Mouse (Mus musculus) c-Kit-negative CD71-positive TER-119-positive erythroid progenitor cells, embryonic 14.5 days (primary cell): ENCODE data around the gene Cfap52.

Experiments used
- DNase-seq: peaks from one replicate; pipeline ENCODE4 v3.0.0-alpha.2; 2013; ENCODE audit warnings: low read depth, low spot score

Cfap52 gene

DNA sequence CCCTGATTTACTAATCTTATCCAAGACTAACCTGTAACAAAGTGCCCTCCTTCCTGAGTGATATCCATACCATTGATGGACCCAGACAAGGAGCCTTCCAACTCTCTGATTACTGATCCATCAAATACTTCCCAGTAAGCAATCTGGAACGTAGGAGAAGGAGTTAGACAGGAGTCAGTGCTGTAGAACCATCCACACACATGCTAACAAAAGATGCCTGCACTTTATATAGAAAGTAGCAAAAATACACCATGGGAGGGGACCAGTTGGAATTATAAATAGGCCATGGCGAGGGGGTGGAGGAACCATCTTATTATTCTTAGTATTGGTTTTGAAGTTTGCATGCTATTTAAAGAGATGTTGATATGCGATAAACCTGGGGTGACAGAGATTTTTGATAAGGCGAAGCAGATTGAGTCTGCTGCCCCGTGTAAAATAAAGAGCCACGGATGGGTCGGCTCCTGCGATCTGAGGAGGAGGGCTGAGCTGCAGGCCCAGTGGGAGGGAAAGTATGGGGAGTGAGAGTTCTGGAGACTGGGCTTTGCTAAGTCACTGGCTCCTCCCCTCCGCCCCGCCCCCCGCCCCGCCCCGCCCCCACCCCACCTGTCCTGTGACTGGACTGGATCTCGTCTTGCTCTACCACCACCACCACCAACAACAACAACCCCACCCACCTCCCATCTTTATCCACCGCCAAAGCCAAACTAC lies 38.9 kb downstream of the Cfap52 start:
- no peak for DNase-seq

DNA sequence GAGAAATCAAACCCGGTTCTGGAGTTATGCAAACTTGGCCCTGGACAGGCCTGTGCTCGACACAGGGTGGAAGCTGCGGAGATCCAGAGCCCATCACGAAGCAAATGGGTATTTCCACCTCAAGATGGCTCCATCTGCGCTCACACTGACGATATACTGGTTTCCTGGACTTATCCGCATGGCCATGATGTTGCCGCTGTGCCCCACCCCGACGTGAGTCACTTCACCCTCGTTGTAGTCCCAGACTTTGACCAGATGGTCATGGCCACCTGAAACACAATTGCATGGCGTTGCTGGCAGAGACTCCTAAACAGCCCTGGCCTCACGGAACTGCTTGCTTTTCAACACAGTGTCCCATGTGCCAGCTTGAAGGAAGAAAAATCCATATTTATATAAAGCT lies 40.5 kb downstream of the Cfap52 start:
- no peak for DNase-seq

DNA sequence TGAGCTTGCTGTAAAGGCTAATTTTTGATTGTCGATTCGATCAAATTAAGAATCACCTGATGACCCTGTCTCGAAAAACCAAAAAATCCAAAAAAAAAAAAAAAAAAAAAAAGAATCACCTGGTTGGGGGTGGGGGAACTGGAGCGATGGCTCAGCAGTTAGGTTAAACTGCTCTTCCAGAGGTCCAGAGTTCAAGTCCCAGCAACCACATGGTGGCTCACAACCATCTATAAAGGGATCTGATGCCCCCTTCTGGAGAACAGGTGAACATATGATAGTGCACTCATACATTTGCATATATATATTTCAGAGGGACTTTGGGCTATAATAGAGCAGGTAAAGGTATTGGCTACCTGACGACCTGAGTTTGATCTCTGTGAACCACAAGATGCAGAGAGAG lies 41.7 kb downstream of the Cfap52 start:
- DNase-seq: no peak

DNA sequence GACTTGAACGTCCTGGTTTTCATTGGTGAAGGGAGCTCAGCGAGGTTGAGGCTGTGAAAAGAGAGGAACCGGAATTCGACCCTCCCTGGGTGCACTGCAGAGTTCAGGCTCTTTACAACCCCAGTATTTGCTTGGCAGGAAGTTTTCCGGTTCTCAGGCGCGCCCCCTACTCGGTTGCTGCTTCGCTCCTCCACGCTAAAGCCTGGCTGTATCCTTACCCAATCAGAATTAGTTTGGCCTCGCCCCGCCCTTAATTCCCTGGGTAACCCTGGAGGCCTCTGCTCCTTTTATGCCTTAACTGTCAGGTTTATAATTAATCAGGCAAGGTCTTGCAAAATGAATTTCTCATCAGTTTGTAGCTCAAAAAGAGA lies 42.7 kb downstream of the Cfap52 start:
- DNase-seq: no peak

DNA sequence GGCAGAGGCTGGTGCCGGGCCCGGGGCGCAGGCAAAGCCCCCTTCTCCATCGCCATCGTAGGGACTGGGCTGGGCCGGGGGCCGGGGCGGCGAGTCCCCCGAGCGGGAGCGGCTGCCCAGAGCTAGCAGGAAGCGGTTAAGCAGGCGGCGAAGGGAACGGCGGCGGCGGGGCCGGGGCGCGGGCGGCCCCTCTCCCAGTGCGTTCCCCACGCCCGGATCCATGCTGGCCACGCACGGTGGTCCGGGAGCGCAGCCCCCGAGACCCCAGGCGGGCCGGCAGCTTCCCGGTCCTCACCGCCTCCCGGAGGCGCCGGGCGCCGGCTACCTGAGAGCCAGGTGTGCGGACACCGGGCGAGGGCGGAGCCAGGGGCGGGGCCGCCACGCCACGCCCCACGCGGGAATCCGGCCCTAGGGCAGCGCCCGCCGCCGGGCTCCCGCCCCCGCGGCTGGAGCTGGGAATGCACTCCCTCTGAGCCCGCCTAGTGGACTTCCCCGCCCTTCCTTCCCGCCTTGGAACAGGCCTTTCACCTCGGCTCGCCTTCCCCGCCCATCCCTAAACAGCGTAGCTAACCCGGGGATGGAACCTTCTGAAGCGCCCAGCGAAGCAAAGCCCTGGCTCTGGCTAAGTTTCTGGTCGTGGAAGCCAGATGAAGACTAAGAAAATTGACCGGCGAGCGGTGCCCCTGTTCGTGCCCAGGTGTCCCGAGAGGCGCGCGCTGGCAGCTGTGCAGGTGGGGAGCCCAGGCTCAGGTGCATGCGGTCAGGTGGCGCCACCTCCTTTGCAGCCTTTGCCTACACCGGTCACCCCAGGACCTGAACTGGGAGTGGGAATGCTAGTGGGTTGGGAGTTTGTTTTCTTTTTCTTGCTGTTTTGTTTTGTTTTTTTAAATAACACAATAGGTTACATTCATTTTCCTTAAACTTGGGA lies 43.4 kb downstream of the Cfap52 start, which contains the start of gene Usp43:
Gene Usp43 (minus strand): TSS at position 327 of the 928 bp plus-strand sequence.
- DNase-seq: no peak

DNA sequence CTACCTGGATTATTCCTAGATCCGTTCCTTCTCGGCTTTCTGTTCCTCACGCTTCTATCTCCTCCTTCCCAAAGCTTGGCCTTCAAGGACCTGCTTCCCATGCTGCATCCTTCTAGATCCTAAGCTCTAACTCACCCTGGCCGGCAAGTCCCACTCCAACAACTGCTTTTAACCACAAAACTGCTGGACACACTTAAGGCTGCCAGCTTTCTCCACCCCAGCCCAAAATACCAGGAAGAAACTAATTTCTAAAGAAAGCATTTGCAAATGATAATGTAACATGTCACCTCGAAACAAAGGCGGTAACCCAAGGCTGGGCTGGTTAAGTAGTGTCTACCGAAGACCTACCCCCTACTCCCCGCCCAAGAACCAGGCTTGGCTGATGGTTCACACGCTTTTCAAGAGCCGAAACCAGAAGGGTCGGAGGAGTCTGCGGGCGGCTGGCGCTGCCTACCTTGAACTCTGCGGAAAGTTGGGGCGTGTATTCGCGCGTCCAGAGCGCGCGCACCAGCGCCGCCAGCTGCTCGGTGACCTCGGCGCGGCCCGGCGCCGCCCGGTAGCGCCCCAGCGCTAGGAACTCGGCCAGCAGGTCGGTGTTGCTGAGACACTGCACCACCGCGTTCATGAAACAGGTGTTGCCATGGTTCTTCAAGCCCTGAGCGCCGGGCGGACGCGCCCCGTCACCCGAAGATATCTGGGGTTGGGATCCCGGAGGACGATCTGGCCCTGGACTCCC lies 44.2 kb downstream of the Cfap52 start:
- DNase-seq: no peak

DNA sequence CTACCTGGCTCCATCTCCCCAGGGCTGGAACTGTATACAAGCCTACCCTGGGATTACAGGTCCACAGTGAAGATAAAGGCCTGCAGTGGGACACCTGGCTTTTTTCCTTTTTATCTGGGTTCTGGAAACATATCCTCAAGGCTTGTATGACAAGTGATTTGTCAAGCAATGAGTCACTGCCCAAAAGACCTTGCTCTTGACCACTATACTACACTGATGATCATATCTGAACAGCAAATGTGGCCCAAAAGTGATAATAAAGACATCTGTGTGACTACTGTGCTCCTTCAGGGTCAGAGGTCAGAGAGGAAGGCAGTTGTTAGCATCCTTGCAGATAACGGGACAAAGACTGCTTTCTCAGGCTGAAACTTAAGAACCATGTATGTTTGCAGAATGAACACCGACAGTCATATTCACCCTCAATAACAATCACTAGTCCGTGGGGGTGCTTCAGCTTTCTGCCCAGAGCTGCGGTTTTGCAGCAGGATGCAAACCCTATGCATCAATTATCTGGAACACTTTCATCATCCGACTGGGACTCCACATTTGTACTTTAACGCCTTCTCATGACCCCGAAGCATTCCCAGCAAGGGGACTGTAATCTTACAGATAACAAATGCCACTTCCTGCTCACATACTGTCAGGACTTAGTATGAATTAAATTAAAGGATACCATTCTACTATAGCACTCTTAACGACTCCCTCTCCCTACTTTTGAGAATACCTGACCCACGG lies 45.1 kb downstream of the Cfap52 start:
- DNase-seq: no peak

DNA sequence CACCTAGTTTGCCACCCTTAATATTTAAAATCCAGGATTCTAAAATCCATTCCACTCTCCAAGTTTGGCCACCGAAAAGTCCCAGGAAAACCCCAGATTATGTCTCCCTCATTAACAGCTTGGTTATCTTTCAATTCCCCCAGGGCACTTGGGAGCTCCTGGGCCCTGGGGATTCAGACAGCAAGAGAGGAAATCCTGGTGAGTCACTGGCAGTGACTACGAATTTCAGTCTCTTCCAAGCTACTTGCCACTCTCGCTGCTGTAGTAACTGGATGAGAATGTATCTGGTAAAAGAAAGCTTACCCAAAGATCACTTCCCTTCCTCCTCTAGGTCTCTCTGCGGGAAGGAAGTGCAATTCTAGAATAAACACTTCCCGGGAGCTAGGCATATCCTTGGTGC lies 45.9 kb downstream of the Cfap52 start:
- no peak for DNase-seq

DNA sequence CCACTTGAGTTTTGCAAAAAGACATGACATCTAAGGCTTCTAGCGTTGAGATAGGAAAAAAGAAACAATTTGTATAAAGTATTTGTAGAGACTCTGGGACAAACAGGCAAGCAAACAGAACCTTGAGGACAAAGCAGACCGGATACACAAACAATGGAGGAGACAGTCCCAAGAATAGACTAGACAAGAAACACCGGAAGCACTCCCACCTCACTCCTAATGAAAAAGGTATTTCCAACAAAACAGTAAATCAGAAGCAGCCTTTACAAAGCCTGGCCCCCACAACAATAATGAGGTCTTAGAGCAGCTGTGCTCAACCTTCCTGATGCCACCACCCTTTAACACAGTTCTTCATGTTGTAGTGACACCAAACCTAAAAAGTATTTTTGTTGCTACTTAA lies 48.3 kb downstream of the Cfap52 start:
- DNase-seq: no peak

DNA sequence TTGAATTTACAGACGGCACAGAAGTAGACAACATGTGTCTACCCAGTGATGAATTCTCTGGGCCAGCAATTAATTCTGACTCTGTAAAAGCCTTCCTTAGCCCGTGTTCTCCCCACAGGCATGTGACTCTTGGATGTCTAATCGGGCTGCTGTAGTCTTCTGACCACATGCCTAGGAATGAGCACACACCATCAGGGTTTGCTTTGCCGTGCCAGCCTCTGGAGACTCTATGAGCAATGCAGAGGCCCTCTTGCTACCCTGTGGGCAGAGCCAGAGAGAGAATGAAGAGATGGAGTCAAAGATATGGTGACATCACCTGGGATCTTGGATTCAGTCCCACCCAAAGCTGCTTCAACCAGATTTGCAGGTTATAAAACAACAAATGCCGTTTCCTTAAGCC lies 54.4 kb downstream of the Cfap52 start:
- no peak for DNase-seq

DNA sequence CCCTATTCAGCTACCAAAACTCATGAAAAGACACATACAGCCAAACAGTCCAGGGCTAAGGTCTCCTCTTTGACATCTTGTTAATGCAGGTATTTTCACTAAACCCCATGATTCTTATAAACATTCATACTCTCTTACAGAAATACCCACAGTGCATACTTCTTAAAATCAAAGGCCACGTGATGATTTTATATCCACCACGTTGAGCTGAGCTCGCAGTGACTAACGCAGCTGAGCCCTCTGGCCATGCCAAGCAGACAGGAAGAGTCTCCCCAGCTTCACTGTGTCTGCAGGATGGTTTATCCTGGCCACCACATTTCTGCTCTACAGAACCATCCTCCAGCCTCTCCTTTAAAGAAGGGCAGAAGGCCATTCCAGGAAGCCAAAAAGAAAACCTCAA lies 61.7 kb downstream of the Cfap52 start:
- DNase-seq: no peak

DNA sequence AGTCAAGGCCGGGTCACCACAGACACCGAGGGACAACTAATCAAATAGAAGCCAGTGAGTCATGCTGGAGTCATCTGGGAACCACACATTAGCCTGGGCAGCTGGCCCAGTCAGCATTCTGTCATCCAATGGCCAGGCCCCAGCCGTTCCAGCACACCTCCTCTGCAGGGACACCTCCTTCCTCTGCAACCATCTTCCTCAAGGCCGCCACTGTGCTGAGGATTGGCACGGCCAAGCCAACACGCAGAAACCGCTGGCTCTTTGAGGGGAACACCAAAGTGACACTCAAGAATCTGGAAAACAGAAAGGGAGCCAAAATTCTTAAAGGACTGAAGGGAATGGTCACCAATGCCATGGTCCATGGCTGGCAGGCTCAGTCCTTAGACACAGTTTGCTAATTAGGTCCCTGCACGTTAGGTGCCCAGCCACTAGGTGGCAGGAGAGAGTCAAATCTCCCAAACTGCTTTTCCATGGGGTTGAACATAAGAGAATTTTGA lies 68.3 kb downstream of the Cfap52 start:
- peak; percentile 16 for DNase-seq

DNA sequence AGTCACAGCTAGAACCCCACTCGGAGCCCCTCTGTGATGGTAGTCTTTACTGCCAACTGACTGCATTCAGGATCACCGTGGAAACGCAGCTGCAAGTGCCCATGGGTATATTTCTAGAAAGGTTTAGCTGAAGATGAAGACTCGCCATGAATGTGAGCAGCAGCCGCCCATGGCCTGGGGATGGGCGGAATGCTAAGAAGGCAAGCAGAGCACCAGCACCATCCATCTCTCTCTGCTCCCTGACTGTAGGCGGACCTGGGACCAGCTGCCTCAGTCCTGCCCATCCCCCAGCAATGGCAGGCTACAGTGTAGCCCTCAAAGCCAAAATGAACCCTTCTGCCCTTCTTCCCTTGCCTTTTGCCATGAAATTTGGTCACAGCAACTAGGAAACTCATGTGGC lies 69.8 kb downstream of the Cfap52 start:
- DNase-seq: no peak

DNA sequence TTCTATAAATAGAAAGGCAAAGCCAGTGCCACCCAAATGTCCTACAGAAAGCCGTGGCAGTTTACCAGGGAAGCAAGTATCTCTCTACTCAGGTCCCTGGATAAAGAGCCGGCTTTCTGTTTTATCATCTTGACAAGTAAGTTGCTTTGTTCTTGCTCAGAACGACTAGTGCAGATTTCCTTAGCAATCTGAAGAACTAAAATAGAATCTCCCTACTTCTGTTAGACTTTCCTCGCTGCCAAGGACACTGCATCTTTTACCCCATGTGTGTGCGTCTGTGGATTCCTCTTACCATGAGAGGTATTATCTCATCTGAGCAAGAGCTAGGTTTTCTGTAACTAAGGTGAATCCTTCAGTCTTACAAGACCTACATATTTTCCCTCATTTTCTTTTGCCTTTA lies 76.9 kb downstream of the Cfap52 start:
- no peak for DNase-seq

DNA sequence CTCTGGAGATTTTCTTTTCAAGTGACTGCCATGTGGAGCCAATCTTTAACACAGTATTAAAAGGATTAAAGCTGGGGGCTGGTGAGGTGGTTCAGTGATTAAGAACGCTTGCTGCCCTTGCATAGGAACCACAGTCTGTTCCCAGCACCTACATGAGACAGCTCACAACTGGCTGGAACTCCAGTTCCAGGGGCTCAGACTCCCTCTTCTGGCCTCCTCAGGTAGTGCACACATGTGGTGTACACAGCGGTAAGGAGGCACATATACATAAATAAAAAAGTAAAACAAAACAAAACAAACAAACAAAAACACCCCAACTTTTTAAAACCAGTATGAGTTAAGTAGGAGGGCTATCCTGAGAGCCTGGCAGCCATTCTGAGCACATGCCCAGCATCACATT lies 79.5 kb downstream of the Cfap52 start:
- DNase-seq: no peak
